Mouse (Mus musculus) kidney, adult 10 weeks (tissue): ENCODE data around the gene Mup11. TPM values are rescaled to one million over a fixed set of nuclear protein-coding genes. Genes with fewer than 3 reads are reported as not detected.

ENCODE experiments used
- polyA plus RNA-seq: library from polyadenylated mRNA; stranded (reverse); fragments of 350-450 nt; fragmentation: Illumina TruSeq; extraction: RNeasy Lipid Tissue Mini Kit (QIAGEN cat#74804); gene quantifications from one replicate; pipeline ENCODE4 v1.2.3, GENCODE M21; 2014; ENCODE audit warnings: low read depth, low replicate concordance

The Mup11 gene
- 1.8 TPM for polyA plus RNA-seq

DNA sequence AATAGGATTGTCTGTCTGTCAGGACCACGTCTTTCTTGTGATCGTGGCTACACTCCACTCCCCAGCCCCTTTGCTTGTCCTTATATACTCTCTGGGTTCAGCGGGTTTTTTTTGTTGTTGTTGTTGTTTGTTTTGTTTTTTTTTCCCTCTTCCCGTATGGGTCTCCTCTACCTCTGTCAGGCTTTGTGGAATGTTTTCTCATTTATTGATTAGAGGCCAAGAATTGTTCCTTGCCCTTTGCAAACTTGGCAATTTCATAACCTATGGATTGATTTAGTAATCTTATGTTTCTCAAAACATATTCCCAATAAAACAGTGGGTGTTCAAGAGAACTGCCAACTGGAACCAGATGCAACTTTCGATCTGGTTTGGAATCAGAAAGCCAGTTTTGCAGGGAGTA, at the start of gene Mup11:
Gene Mup11 (minus strand): TSS at position 101 of the 400 bp plus-strand sequence.

Other genes starting within 250 kb of the Mup11 start
- not detected for gene Mup9, start 240.5 kb downstream of the Mup11 start, polyA plus RNA-seq
- gene Mup1, start 160.5 kb downstream of the Mup11 start, polyA plus RNA-seq: not detected
- not detected for gene Mup10, start 80.2 kb downstream of the Mup11 start, polyA plus RNA-seq
- gene Mup12, start 78.9 kb upstream of the Mup11 start, polyA plus RNA-seq: not detected
- gene Mup22, start 159.1 kb upstream of the Mup11 start, polyA plus RNA-seq: 8.2 TPM